Mouse (Mus musculus) ovary, postnatal 14 days (tissue): ENCODE data around the gene Dnmt3b.

ENCODE experiments used
- DNase-seq: peaks from one replicate; pipeline ENCODE4 v3.0.0; 2022; ENCODE audit warnings: low spot score

Gene Dnmt3b

GRCm38 (mm10) chr2:153649298-153650013, at the start of gene Dnmt3b:
Dnmt3b (plus strand) TSS chr2:153649450.
- DNase-seq, result peak; percentile 51

- DNase-seq, result peak; percentile 51
These were observed 49.1 kb upstream of the Dnmt3b start for GRCm38 (mm10) chr2:153600021-153600666.

- no peak for DNase-seq
These were observed 48.3 kb upstream of the Dnmt3b start for GRCm38 (mm10) chr2:153600667-153601648.

GRCm38 (mm10) chr2:153603724-153604123, 45.5 kb upstream of the Dnmt3b start:
- no peak for DNase-seq

GRCm38 (mm10) chr2:153606421-153606820, 42.8 kb upstream of the Dnmt3b start:
- DNase-seq, result no peak

- no peak for DNase-seq
These were observed 41.3 kb upstream of the Dnmt3b start for GRCm38 (mm10) chr2:153607870-153608515.

- no peak for DNase-seq
These were observed 40.2 kb upstream of the Dnmt3b start for GRCm38 (mm10) chr2:153609058-153609457.

GRCm38 (mm10) chr2:153609548-153609947, 39.7 kb upstream of the Dnmt3b start:
- peak; percentile 94 for DNase-seq

- no peak for DNase-seq
These were observed 38.6 kb upstream of the Dnmt3b start for GRCm38 (mm10) chr2:153610426-153611240.

- no peak for DNase-seq
These were observed 38.0 kb upstream of the Dnmt3b start for GRCm38 (mm10) chr2:153611241-153611630.

GRCm38 (mm10) chr2:153611743-153612142, 37.5 kb upstream of the Dnmt3b start:
- DNase-seq, result no peak

GRCm38 (mm10) chr2:153612594-153613281, 36.5 kb upstream of the Dnmt3b start:
- no peak for DNase-seq

- no peak for DNase-seq
These were observed 32.4 kb upstream of the Dnmt3b start for GRCm38 (mm10) chr2:153616893-153617292.

GRCm38 (mm10) chr2:153618439-153618838, 30.8 kb upstream of the Dnmt3b start:
- DNase-seq, result no peak

GRCm38 (mm10) chr2:153618889-153619288, 30.4 kb upstream of the Dnmt3b start:
- no peak for DNase-seq

- DNase-seq, result no peak
These were observed 26.8 kb upstream of the Dnmt3b start for GRCm38 (mm10) chr2:153622449-153622848.

- DNase-seq, result no peak
These were observed 18.3 kb upstream of the Dnmt3b start for GRCm38 (mm10) chr2:153630950-153631349.

- peak; percentile 84 for DNase-seq
These were observed 17.0 kb upstream of the Dnmt3b start, which contains the start of gene Commd7 for GRCm38 (mm10) chr2:153631976-153632870. Commd7 (minus strand) TSS chr2:153632781.

GRCm38 (mm10) chr2:153632871-153633226, 16.4 kb upstream of the Dnmt3b start:
- DNase-seq, result no peak
